Mouse (Mus musculus) hindbrain, embryonic 16.5 days (tissue): ENCODE results near the gene Ssbp4. TPM values are rescaled to one million over a fixed set of nuclear protein-coding genes. Genes with fewer than 3 reads are reported as not detected.

ENCODE experiments used
- ATAC-seq: fragments of 200-750 bp; cut with Nextera tagmentation; 2 replicates; pipeline ENCODE4 v1.8.0; 2017; ENCODE audit warnings: moderate TSS enrichment, moderate library complexity
- H3K27ac ChIP-seq: fragments of 300-500 bp; sonication (generic); 2 replicates; pipeline ENCODE4 v1.5.1; 2014; ENCODE audit warnings: low read depth, mild to moderate bottlenecking, control low read depth, low read length, moderate library complexity
- H3K27me3 ChIP-seq: fragments of 300-500 bp; sonication (generic); replicated peaks from 2 replicates; pipeline ENCODE4 v1.6.1; 2014; ENCODE audit warnings: low read length; ENCODE audit not compliant: control insufficient read depth, insufficient read depth
- H3K36me3 ChIP-seq: fragments of 300-500 bp; sonication (generic); 2 replicates; pipeline ENCODE4 v1.6.1; 2014; ENCODE audit warnings: mild to moderate bottlenecking, low read length, moderate library complexity, mixed read lengths; ENCODE audit not compliant: control insufficient read depth, insufficient read depth
- H3K4me1 ChIP-seq: fragments of 300-500 bp; sonication (generic); 2 replicates; pipeline ENCODE4 v1.6.1; 2014; ENCODE audit warnings: low read depth, low read length; ENCODE audit not compliant: control insufficient read depth, insufficient read depth
- H3K4me2 ChIP-seq: fragments of 300-500 bp; sonication (generic); 2 replicates; pipeline ENCODE4 v1.6.1; 2014; ENCODE audit warnings: mild to moderate bottlenecking, low read length, control low read depth, moderate library complexity
- H3K4me3 ChIP-seq: fragments of 300-500 bp; sonication (generic); 2 replicates; pipeline ENCODE4 v1.5.1; 2014; ENCODE audit warnings: mild to moderate bottlenecking, low read length, control low read depth, moderate library complexity
- H3K9ac ChIP-seq: fragments of 300-500 bp; sonication (generic); 2 replicates; pipeline ENCODE4 v1.6.1; 2014; ENCODE audit warnings: low read depth, mild to moderate bottlenecking, control low read depth, low read length, moderate library complexity
- H3K9me3 ChIP-seq: fragments of 300-500 bp; sonication (generic); 2 replicates; pipeline ENCODE4 v1.6.1; 2014; ENCODE audit warnings: mild to moderate bottlenecking, low read length, moderate library complexity; ENCODE audit not compliant: control insufficient read depth
- WGBS: fragments of 180-500 bp; shearing (Covaris S2); extraction: QIAGEN DNeasy Blood & Tissue Kit; methylation state at CpG from one replicate; pipeline ENCODE4 v1.1.7; 2014; 5-methylcytosine and 5-hydroxymethylcytosine counted together
- polyA plus RNA-seq: library from polyadenylated mRNA; unstranded; fragments of >200 nt; fragmentation: Nextera tagmentation; extraction: Ambion mirVana; gene quantifications from 2 replicates; pipeline ENCODE4 v1.2.1, GENCODE M21; 2015

Gene Ssbp4
- polyA plus RNA-seq, 1 experiment from 2014 or later, result 148 TPM

DNA sequence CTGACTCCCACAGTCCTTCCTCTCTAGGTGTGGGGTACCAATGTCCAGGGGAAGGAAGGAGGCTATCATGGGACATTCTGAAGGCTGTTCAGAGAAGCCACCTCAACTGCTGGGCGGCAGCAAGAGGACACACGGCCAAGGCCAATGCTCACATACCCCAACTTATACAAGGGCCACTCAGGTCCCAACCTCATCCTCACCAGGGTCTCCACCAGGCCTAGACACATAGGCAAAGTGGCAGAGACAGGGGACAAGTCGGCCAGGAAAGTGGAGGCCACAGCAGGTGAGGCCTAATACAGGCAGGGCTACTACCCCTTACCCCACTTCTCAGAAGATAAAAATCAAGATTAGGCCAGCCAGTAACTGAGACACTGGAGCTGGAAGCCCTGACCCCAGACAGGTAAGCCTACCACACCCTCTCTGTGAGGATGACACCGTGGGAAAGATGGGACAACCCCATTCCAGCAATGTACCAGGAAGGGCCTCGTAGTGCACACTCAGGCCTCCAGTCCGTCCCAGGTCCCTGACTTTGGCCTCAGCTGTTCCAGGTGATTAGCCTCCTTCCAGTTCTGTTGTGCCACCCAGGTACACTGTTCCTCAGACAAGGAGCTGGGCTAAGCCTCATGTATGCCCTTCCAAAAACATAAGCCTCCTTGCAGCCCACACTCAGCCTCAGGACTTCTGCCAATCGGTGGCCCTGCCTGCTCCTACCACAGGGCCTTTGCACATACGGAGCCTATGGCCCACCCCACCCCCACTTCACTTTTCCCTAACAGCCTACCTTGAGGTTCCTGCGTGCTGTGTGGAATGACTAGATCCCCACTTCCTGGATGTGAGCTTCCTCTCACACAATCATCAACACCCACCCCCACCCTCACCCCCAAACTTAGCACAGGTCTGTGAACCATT, 2.5 kb downstream of the Ssbp4 start:
- no peak overlapping the region for H3K27ac ChIP-seq
- H3K4me3 ChIP-seq, result no peak overlapping the region
- H3K9me3 ChIP-seq, result no peaks in the 10 kb centered on the region
- peaks cover 9% of the 10 kb centered on the region; the same call in 1 of the 2 replicates for H3K36me3 ChIP-seq
- H3K4me1 ChIP-seq, result peaks cover 47% of the 10 kb centered on the region
- H3K4me2 ChIP-seq, result peak overlapping the region; percentile 81; the same call in 1 of the 2 replicates
- H3K9ac ChIP-seq, result no peak overlapping the region
- ATAC-seq, result no peak
- no peaks in the 10 kb centered on the region for H3K27me3 ChIP-seq
- WGBS, result 83% methylated on average over 9 of the region's 9 CpGs

DNA sequence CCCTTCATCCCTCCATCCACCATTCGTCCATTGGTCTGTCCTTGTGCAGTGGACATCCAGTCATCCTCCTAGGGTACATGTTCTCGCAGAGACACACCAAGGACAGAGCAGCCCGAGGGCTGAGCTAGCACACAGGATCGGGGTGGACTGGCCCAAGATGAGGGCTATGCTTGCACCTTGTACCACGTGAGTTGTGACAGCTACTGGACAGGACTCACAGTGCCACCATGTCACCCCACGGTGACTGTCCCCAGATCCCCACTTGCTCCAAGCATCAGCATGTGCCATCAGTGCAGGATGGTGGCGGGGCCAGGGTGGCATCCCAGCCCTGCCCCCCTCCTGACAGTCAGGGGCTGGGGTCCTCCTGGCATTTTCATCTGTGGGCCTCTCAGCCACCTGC, 4.1 kb downstream of the Ssbp4 start:
- H3K27me3 ChIP-seq, result no peaks in the 10 kb centered on the region
- H3K36me3 ChIP-seq, result peaks cover 9% of the 10 kb centered on the region
- WGBS, result 85% methylated on average over 7 of the region's 7 CpGs
- H3K27ac ChIP-seq, result no peak overlapping the region
- no peak overlapping the region for H3K4me2 ChIP-seq
- no peaks in the 10 kb centered on the region for H3K9me3 ChIP-seq
- H3K9ac ChIP-seq, result no peak overlapping the region
- ATAC-seq, result no peak
- H3K4me3 ChIP-seq, result no peak overlapping the region
- H3K4me1 ChIP-seq, result peaks cover 44% of the 10 kb centered on the region

DNA sequence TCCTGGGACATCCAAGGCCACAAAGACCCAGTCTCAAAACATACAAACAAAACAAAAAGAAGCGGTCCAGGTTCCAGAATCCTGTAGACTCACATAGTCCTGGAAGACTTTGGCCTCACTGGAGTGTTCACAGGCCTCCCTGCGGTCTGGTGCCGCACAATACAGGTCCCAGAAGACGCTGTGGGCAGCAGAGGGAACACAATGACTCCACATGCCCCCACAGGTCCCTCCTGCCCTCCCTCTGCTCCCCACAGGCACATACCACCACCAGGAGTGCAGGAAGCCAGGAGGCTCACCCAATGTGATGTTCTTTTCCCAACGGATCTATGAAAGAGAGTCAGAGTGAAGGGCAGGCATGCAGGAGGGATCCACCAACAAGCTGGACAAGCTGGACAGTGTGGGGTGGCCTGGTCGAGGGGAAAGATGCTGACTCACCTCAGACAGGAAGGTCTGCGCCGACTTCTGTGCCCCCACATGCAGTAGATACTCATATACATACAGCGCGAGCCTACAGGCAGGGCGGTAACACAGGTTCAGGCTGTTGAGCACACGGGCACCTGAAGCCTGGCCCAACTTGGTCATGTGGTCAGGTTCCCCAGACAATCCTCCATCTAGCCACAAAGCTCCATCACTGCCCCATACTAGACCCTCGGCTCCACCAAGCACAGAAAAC, 6.4 kb downstream of the Ssbp4 start:
- Histone ChIP-seq H3K27me3 (no peaks in the 10 kb centered on the region), H3K9ac (no peak overlapping the region), H3K4me2 (no peak overlapping the region), H3K27ac (no peak overlapping the region), H3K9me3 (no peaks in the 10 kb centered on the region), H3K4me1 (peaks cover 43% of the 10 kb centered on the region), H3K36me3 (peaks cover 9% of the 10 kb centered on the region), H3K4me3 (no peak overlapping the region)
- no peak for ATAC-seq
- WGBS, result 93% methylated on average over 13 of the region's 13 CpGs

DNA sequence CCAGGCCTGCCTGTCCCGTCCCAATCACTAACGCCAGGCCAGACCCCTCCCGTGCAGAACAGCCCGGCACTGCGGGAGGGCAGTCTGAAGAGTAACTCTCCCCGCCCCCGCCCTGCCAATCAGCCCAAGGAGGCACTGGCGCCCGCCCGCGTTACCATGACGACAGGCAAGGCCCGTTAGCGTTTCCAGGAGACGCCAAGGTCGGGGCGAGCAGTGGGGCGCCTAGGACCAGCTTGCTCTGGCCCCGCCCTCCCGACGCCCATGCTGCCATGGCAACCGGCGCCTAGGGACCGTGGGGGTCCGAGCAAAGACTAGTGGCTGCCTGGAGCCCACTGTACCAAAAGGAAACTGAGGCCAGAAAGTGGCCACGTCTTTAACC, 7.4 kb downstream of the Ssbp4 start:
- Histone ChIP-seq H3K4me2 (peak overlapping the region; percentile 55), H3K9ac (peak overlapping the region; percentile 37; the same call in 1 of the 2 replicates), H3K9me3 (no peaks in the 10 kb centered on the region), H3K27ac (peak overlapping the region; percentile 68), H3K36me3 (peaks cover 9% of the 10 kb centered on the region), H3K4me1 (peaks cover 42% of the 10 kb centered on the region), H3K4me3 (peak overlapping the region; percentile 24), H3K27me3 (no peaks in the 10 kb centered on the region)
- peak; percentile 59 for ATAC-seq
- under 1% methylated on average over 26 of the region's 26 CpGs for WGBS

DNA sequence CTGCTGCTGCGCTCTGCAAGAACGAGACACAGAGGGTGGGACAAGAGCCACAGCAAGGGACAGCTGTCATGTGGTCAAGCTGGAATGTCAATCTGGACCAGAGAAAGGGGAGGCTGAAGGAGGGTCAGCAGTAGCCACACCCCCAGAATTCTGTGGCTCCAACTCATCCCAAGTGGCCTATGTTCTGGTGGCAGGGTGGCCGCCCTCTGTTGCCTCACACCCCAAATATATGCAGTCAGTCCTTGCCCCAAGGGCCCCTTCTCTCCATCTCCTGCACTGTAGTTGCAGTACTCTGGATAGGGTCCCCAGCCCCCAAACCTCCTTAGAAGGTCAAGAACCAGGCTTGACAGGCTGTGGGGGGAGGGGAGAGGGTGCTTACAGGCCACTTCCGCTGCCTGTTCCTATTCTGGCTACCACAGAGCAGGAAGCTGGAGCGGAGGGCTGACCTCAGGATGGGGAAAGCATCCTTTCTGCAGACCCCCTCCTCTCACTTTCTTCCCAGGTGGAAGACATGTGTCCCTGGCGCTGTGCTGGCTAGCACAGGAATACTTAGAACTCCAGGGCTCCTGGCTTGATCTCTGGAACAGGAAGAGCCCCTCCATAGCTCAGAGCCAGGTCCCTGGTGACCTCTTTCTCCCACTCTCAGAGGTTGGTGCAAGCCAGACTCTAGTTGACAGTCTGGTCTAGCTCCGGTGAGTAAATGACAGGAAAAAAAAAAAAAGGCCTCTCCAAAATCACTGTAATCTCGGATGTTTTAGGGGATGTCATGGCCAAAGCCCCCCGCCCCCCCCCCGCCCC, 8.0 kb downstream of the Ssbp4 start:
- peak overlapping the region; percentile 37 for H3K9ac ChIP-seq
- no peaks in the 10 kb centered on the region for H3K27me3 ChIP-seq
- peaks cover 11% of the 10 kb centered on the region for H3K36me3 ChIP-seq
- peak overlapping the region; percentile 24 for H3K4me3 ChIP-seq
- H3K4me1 ChIP-seq, result peaks cover 44% of the 10 kb centered on the region
- peak overlapping the region; percentile 68 for H3K27ac ChIP-seq
- peaks cover 2% of the 10 kb centered on the region; the same call in 1 of the 2 replicates for H3K9me3 ChIP-seq
- 12% methylated on average over 9 of the region's 10 CpGs for WGBS
- H3K4me2 ChIP-seq, result peak overlapping the region; percentile 55
- 0 out of 2 replicates have a peak, but pooled peaks have one; percentile 3 for ATAC-seq

DNA sequence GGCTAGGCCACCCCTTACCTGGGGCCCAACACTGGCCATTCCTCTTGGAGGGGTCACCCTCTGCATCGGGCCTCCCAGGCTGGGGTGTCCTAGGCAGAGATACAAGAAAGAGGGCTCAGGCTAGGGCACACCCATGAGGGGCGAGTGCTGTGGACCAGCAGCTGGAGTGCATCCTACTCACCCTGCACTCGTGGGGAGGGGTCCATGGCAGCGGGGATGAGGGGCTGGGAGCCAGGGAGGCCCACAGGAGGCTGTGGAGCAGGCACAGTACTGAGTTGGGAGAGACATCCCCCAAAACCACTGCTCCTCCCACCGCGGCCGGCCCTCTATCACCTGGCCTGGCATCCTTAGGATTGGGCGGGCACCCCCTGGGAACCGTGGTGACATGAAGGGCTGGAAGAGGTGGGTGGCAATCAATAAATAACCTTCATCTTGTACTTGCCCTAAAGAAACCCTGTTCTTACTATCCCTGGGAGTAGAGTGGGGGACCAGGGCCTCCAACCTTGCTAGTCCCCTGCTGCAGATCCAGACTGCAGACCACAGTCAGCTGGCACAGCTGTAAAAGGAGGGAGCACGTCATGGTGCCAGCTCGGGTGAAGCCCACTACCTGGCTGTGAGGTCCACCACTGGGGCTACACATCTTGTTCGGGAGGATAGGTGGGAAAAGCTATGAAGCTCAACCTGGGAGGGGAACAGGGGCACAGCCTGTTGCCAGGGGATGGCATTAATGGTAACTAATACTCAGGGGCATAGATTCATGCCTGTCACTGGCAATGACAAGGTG, 9.0 kb downstream of the Ssbp4 start:
- Histone ChIP-seq H3K27ac (no peak overlapping the region), H3K9me3 (peaks cover 2% of the 10 kb centered on the region; the same call in 1 of the 2 replicates), H3K27me3 (no peaks in the 10 kb centered on the region), H3K9ac (peak overlapping the region; percentile 22; the same call in 1 of the 2 replicates), H3K36me3 (peaks cover 11% of the 10 kb centered on the region), H3K4me2 (no peak overlapping the region), H3K4me1 (peaks cover 54% of the 10 kb centered on the region), H3K4me3 (no peak overlapping the region)
- ATAC-seq, result no peak
- WGBS, result 84% methylated on average over 12 of the region's 12 CpGs

DNA sequence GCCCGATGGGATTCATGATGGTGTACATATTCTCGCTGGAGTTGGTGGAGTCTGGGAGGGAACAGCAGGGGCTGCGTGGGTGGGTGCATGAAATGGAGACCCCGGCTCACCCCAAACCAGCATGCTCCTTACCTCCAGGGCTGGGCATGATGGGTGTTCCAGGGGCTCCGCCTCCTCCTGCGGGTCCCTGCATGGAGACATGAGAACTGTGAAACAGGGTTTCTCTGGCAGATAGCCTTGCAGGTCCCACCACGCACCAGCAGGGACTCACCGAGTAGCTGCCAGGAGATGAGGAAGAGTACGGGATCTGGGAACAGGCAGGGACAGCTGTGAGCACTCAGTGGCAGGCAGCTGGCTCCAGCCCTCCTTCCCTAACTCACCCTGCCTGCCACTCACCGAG, 9.9 kb downstream of the Ssbp4 start:
- H3K27ac ChIP-seq, result no peak overlapping the region
- H3K4me3 ChIP-seq, result peak overlapping the region; percentile 40
- no peak for ATAC-seq
- peak overlapping the region; percentile 73 for H3K4me2 ChIP-seq
- no peaks in the 10 kb centered on the region for H3K27me3 ChIP-seq
- peaks cover 2% of the 10 kb centered on the region; the same call in 1 of the 2 replicates for H3K9me3 ChIP-seq
- peak overlapping the region; percentile 67 for H3K9ac ChIP-seq
- H3K36me3 ChIP-seq, result peaks cover 11% of the 10 kb centered on the region
- peaks cover 55% of the 10 kb centered on the region for H3K4me1 ChIP-seq
- 16% methylated on average over 10 of the region's 10 CpGs for WGBS

DNA sequence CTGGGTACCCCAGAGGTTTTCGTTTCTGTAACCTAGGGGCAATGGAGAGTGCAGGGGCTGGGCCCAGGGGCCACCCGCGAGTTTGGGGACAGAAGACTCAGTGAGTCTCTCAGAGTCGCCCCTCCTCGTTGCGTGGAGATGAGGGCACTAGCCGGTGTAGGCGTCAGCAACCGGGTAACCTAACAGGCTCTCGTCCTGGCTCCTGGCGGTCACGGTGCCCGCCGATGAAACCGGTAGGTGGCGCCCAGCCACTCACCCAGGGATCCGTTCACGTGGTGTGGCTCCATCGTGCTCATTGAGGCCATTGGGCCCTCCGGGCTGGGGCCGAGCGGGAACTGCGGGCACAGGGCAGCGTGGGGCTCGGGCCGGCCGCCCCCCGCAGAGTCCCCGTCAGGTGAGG, 10.4 kb downstream of the Ssbp4 start:
- peak overlapping the region; percentile 73 for H3K4me2 ChIP-seq
- peaks cover 60% of the 10 kb centered on the region for H3K4me1 ChIP-seq
- peaks cover 2% of the 10 kb centered on the region; the same call in 1 of the 2 replicates for H3K9me3 ChIP-seq
- WGBS, result 3% methylated on average over 27 of the region's 29 CpGs
- H3K9ac ChIP-seq, result peak overlapping the region; percentile 67
- peak overlapping the region; percentile 40 for H3K4me3 ChIP-seq
- ATAC-seq, result peak; percentile 16; the same call in 1 of the 2 replicates
- H3K27ac ChIP-seq, result no peak overlapping the region
- no peaks in the 10 kb centered on the region for H3K27me3 ChIP-seq
- H3K36me3 ChIP-seq, result peaks cover 11% of the 10 kb centered on the region
